Mouse (Mus musculus) urinary bladder, postnatal 14 days (tissue): Measurements from ENCODE around the gene Fam229a.
"Not testable (repeated sequence)": the region's sequence is repeated elsewhere in the genome, so short reads cannot be mapped to it uniquely, and the experiment has no call there.

Experiments
- DNase-seq: peaks from one replicate; pipeline ENCODE4 v3.0.0; 2021; ENCODE audit warnings: low spot score

Gene Fam229a

DNA sequence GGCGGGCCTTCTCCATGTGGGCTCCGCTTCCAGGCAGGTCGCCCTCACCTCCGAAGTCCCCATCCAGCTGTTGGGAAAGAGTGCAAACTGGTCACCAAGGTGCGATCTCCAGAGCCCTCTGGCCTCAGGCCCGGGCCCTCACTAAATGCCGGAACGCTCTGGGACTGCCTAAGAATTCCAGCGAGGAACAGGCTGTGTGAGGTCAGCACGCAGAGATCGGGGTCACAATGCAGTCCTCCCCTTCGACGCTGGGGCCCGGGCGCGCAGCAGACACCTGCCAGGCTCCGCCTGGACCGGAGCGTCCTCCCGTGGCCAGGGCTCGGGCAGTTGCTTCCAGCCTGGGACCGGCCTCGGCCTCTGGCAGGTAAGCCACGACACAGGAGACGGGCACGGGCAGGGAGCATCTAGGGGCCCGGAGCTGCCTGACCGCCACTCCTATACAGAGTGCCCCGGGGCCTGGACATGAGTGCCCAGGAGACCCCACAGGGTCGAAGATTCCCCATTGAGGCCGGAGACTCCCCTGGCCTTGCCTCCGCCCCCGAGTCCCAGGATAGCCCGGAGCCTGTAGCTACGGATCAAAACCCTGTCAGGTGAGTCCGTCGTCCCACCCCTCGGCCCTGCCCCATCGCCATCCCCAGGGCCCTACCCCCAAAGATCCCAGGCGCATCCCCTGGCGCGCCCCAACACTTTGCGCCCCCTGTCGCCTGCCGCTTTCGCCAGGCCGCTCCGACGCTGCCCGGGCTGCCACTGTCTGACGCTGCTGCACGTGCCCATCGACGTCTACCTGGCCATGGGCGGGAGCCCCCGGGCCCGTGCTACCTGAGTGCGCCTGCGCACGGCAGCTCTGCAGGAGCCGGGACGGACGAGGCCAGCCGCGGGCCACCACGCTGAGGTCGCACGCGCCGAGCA lies at the start of gene Fam229a, which contains the start of gene Tssk3:
Fam229a (plus strand) TSS at position 219 of the 909 bp plus-strand sequence.
Tssk3 (minus strand) TSS at position 51 of the 909 bp plus-strand sequence.
- DNase-seq, result peak; percentile 74

DNA sequence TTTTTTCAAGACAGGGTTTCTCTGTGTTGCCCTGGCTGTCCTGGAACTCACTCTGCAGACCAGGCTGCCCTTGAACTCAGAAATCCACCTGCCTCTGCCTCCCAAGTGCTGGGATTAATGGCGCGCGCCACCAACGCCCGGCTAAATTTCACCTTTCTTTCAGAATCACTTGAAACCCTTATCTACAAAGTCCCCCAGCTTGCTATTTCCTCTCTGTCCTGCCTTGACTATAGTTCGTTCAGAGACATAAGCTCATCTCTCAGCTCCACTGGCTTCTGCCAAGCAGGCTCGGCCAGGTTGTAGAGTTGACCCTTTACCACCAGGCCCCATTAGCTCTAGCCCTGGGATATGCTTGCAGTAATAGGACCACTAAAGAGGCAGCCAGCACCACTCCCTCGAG lies 43.6 kb upstream of the Fam229a start:
- DNase-seq, result no peak

DNA sequence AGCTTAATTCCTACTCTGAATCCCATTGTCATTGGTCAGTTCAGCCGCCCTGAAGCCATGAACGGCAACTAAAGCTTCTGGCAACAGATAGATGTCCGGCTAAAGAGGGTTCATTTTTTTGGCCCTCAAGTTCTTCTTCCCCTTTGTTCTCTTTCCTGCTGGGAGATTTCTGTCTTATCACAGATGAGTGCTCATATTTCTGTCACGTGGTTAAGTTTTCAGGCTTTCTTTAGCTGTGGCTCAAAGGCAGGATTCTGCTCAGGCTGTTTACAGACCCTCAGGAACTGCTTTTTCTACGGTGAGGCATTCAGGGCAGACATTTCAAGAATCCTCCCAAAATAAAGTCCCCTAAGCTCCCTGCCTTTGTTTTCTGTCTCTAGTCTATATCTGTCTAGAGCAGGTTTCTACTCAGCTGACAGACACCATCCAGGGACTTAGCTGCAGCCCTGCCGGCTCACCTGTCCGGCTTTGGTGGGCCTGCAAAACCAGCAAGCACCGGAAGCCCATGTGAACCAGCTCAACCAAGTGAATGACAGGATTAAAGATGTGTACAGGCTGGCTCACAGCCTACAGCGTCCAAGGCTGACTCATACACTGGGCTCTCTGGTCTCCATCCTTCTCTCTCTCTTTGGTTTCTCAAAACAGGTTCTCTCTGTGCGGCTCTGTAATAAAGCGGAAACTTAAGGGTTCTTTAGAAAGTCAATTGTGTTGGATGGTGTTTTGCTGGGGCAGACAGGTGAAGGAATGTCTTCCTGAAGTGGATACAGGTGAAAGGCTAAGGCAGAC lies 43.0 kb upstream of the Fam229a start:
- DNase-seq, result peak; percentile 43

DNA sequence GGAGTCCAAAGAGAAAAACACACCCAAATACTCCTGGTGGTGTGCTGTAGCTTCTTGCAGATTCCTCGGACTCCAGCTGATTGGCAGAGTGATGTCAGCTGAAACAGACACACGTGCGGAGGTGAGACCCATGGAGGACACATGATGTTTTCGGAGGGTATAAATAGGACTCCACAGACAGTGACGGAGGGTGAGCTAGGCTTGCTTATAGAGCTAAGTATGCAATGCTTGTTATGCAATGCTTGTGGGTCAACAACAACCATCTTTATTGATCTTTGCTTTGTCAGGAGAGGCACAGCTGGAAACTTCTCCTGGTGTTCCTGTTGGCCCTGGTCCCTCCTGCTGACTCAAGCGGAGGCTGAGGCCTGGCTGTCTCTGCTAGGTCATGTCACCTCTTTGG lies 42.3 kb upstream of the Fam229a start:
- no peak for DNase-seq

DNA sequence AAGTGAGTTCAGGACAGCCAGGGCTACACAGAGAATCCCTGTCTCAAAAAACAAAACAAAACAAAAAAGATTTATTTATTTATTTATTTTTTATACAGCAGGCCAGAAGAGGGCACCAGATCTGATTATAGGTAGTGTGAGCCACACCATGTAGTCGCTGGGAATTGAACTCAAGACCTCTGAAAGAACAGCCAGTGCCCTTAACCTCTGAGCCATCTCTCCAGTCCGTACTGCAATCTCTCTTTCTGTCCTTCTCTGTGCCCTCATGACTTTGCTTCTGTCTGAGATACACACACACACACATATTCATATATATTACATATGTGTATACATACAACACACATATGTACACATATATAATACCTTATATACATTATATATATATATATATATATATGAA lies 40.1 kb upstream of the Fam229a start:
- no peak for DNase-seq

DNA sequence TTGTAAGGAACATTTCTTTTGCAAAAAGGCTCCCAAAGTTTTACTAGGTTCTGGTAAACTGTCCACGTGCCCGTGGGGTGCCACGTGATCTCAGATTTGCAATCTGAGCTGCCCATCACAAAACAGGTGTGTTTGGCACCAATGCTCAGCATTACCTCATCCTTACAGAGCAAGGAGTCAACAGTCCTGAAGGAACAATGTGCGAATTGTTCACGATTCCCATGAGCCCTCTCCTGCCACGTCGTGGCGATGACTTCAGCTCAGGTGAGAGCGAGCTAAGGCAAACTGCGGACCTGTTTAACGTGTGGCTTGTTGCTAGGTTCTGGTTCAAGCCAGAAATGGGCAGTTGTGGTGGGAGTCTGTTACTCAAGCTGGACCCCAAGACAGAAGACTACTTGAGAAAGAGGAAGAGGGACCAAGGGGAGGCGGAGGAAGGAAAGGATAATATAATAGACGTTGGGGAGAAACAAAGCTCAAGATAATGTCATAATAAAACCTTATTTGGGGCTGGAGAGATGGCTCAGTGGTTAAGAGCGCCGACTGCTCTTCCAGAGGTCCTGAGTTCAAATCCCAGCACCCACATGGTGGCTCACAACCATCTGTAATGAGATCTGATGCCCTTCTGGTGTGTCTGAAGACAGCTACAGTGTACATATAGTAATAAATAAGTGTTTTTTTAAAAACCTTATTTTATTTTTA lies 39.4 kb upstream of the Fam229a start:
- DNase-seq, result no peak

DNA sequence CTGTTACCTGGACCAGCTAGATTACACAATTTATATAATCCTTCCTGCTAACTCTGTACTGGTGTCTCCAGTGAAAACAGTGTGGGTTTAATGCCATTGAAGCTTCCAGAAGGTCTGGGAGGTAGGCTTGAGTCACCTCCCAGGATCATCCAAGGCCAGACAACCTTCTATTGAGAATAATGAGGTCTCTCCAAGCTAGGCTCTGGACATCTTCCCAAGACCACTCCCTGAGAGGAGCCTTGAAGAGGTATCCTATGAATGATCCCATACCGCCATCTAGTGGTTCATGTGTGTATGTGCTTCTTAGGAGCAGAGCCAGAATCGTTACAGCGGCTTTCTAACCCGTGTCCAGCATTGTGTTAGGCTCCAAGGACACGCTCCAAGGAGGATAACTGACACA lies 35.7 kb upstream of the Fam229a start:
- DNase-seq, result peak; percentile 64

DNA sequence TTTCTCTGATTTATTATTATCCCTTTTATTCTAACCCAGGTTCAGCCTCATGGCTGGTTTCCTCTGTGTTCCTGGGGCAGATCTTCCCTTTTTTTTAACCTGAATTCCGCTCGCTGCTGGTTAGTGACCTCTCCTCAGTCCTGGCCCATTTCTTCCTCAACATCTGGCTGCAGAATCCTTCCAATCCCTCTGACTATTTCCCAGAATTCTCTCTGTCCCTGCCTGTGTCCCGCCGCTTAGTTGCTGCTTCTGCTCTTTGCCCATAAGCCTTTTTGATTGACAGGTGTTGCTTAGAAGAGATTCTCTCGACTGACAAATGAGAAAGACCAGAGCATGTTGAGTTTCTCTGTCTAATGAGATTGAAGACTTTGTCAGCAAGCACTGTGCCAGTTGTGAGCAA lies 34.9 kb upstream of the Fam229a start:
- no peak for DNase-seq

DNA sequence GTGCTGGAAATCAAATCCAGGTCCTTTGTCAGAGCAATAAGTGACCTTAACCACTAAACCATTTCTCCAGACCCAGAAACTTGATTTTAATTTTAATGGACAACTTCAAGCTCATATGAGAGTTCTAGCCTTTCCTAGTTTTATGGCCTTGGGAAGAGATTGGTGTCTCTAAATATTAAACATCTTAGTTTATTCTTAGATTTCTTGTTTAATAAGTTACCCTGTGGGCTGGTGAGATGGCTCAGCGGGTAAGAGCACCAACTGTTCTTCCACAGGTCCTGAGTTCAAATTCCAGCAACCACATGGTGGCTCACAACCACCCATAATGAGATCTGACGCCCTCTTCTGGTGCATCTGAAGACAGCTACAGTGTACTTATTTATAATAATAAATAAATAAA lies 33.7 kb upstream of the Fam229a start:
- not testable (repeated sequence) for DNase-seq

DNA sequence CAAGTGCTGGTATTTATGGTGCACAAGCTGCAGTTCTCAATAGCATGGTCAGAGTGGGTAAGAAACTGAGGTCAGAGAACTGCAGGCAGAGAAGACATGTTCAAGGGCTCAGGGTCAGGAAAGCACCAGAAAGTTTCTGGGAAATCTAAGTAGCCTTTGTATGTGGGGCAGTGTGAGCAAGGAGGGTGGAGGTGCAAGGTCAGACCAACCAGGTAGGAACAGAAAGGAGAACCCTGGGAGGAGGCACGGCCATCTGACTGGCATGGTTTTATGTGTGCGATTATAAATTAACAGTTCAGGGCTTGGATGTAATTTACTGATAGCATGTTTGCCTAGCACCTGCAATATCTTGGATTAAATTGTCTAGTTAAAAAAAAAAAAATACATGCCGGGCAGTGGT lies 31.3 kb upstream of the Fam229a start:
- DNase-seq, result no peak

DNA sequence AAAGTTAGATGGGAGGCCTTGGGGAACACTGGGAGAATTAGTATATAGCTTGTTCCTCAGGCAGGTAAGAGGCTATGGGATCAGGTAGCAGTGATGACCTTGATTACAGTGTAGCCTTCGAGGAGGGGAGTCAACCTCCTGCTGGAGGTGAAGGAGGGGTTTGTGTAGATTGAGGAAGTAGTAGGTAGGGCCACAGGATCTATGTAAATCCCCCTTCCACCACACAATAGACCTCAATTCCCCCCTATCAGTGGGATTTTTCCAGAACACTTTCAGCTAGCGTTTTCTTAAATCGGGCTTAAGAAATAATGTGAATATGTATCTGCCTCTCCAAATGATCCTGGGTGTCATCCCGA lies 30.2 kb upstream of the Fam229a start:
- DNase-seq, result no peak

DNA sequence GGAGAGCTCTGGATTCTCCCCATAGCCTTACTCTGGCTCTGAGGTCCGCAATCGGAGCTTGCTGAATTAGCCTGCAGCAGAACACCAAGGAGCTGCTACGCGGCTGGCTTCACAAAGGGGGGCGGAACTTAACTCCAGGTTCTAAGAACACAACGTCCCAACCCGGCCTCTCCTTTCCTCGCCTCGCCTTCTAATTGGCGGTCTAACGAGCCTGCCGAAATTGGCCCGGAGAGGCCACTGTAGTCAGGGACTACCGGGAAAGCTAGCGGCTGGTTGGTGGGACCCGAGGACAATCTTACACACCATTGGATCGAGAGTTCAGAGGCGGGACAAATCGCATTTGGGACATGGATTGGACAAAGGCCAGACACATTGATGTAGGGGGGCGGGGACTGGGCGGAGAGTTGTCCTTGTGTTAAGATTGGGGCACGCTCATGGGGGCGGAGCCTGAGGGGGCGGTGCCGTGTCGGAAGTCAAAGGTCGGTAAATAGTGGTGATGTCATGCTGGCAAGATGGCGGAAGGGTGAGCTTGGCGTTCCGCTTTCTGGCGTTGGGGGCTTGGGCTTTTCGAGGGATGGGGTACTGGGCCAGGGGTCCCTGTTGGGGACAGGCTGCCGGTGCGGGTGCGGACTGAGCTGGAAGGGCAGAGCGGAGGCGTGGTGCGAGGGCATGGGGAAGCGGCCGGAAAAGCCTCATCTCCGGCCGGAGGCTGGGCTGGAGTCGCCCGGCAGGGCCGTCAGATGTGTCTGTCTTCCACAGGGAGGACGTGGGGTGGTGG lies 29.6 kb upstream of the Fam229a start, which contains the start of gene Bsdc1:
Bsdc1 (plus strand) TSS at position 399 of the 778 bp plus-strand sequence.
- peak; percentile 99 for DNase-seq

DNA sequence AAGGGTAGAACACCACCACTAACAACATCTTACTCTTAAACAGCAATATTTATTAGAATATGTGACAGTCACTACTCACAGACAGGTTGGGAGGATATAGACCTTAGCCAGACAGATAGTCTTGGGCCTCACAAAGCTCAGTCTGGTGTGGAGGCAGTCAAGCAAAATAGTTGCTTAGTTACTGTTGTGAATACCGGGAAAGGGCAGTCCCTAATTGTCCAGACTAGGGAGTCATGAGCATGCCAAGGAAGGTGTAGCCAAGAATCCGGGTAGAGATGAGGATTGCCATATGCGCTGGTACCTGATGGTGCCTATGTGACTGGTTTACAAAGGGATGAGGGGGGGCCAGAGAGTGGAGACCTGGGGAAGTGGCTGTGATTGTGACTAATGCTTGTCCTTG lies 28.9 kb upstream of the Fam229a start:
- DNase-seq, result no peak

DNA sequence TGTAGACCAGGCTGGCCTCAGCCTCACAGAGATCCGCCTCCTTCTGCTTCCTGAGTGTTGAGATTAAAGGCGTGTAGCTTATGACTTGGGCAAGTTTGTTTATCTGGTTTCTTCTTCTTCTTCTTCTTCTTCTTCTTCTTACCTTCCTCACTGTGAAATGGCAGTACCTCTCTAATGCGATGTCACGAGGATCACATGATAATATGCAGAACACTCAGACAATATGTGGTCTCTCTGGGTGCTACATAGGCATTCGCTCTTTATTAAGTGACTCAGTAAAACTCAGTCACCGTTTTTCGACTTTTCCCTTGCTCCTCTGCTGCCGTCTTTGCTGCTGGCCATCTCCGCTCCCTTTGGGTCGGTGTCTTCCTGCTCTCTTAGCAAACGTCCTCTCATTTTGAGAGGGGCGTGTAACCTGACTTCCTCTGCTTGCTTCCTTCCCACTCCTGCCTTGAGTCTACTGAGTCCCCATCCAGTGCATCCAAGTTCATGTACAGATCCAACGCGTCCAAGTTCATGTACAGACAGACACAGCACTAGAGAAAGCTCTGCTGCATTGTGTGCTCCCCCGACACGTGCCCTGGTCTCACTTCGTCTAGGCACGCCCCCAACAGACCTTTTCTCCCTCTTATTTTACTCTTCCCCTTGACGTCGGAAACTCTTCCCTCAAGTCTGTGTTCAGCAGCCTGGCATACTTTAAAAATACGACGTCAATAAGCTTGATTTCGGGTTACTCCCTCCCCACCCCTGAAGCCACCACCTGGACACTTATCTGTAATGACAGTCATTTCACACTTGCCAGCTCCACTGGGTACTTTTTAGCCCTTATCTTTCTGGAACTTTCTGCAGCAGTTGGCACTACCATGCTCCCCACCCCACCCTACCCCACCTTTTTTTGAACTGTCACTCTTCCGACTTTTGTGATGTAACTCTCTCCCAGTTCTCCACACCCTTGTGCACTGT lies 27.6 kb upstream of the Fam229a start:
- no peak for DNase-seq

DNA sequence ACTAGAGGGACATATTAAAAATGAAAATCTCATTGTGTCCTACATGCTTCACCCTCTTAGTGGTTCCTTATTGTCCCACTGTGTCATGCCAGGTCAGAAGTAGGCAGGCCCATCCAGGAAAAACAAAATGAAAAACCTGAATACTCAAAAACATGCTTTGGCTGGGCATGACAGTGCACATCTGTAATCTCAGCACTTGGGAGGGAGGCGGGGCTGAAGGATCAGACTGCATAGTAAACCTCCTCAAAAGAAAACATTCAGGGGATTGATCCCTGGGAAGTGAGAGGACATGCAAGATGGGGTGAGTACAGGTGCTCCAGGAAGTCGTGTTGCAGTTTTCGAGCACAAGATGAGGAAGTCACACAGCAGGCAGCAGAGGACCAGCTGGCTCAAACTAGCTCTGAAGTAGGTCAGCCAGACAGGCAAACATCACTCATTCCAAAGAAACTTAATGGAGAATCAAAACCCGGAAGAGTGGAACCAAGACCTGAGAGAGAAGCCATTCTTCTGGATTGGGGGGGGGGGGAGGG lies 26.6 kb upstream of the Fam229a start:
- no peak for DNase-seq

DNA sequence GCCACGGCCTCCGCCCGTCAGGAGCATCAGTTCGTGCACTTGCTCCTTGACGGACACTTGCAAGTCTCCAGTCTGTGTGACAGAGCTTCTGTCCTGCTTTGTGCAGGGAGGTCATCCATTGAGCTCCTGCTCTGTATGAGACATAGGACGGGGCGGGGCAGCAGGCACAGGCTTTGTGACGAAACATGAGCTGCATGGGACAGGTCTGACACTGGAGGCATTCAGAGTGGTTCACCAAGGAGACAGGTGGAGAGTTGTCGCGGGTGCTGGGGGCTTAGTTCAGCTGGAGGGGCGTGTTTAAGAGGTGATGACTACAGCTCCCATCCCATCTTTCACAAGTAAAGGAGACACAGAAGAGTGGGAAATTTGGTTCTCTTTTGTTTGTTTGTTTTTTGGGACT lies 14.9 kb upstream of the Fam229a start:
- no peak for DNase-seq

DNA sequence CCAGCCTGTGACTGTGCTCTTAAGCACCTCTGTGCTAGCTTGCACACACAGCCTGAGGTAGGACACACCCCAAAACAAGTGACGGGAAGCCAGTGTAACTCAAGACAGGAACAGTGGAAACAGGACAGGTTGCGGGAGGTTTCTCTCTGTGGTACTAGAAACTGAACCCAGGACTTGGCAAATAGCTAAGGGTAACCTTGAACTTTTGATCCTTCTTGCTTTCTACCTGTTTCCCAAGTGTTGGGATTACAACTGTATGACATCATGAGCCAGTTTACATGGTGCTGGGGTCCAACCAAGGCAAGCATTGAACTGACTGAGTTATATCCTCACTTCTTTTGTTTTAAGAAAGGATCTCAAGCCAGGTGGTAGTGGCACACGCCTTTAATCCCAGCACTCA lies 11.1 kb upstream of the Fam229a start:
- no peak for DNase-seq

DNA sequence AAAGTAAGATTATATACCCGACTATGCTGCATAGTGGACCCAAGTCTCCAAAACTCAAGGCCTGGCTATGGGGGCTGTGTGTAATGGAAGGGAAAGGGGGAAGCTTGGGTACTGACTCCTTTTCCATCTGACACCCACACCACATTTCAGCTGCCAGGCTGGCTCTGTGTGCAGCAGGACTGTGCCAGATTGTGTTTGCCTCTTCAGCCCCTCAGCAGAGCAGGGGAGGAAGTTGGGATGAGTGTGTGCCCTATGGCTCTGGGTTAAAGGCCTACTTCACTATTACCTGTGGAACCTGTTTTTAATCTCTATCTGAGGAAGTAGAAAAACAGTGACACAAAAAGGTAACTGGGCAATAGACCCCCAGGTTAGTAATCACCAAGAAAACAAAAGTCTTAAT lies 9.9 kb upstream of the Fam229a start:
- no peak for DNase-seq

DNA sequence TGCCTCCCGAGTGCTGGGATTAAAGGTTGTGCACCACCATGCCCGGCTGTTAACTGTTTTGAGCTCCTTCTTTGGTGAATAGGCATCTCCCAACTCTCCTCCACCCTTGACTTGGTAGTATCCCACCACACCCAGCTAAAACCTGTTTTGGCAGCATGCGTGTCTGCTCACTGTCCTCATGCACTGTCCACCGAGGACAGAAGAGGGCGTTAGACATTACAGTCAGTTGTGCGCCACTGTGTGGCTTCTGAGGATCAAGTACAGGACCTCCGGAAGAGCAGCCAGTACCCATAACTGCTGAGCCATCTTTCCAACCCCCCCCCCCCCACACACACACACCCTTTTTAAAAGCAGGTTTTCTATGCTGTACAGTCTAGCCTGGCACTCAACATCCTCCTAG lies 3.7 kb downstream of the Fam229a start:
- no peak for DNase-seq
